Mouse (Mus musculus) testis, postnatal 14 days (tissue): ENCODE data around the gene Nfyc.

Experiments used
- DNase-seq: peaks from one replicate; pipeline ENCODE4 v3.0.0; 2021; ENCODE audit warnings: low spot score

Nfyc gene

GRCm38 (mm10) chr4:120747941-120748866 lies 83.2 kb downstream of the Nfyc start, which contains the start of gene Kcnq4:
Kcnq4 (minus strand) TSS chr4:120748612.
- no peak for DNase-seq

GRCm38 (mm10) chr4:120747243-120747792 lies 84.1 kb downstream of the Nfyc start:
- DNase-seq = no peak

- DNase-seq = no peak
Measured at GRCm38 (mm10) chr4:120746552-120747150, 84.7 kb downstream of the Nfyc start.

GRCm38 (mm10) chr4:120745731-120746551 lies 85.4 kb downstream of the Nfyc start:
- DNase-seq = no peak

- no peak for DNase-seq
Measured at GRCm38 (mm10) chr4:120743636-120744035, 87.7 kb downstream of the Nfyc start.

- peak; percentile 16 for DNase-seq
Measured at GRCm38 (mm10) chr4:120741303-120741702, 90.1 kb downstream of the Nfyc start.

- DNase-seq = no peak
Measured at GRCm38 (mm10) chr4:120734012-120734622, 97.3 kb downstream of the Nfyc start.

GRCm38 (mm10) chr4:120732737-120733136 lies 98.6 kb downstream of the Nfyc start:
- DNase-seq = no peak

- peak; percentile 60 for DNase-seq
Measured at GRCm38 (mm10) chr4:120731030-120731644, 100.2 kb downstream of the Nfyc start.

- no peak for DNase-seq
Measured at GRCm38 (mm10) chr4:120730574-120730973, 100.8 kb downstream of the Nfyc start.

- no peak for DNase-seq
Measured at GRCm38 (mm10) chr4:120730146-120730545, 101.2 kb downstream of the Nfyc start.

GRCm38 (mm10) chr4:120729441-120729840 lies 101.9 kb downstream of the Nfyc start:
- DNase-seq = no peak

- DNase-seq = no peak
Measured at GRCm38 (mm10) chr4:120727842-120728241, 103.5 kb downstream of the Nfyc start.

- peak; percentile 56 for DNase-seq
Measured at GRCm38 (mm10) chr4:120726174-120726573, 105.2 kb downstream of the Nfyc start.

GRCm38 (mm10) chr4:120725516-120726090 lies 105.8 kb downstream of the Nfyc start:
- DNase-seq = no peak

GRCm38 (mm10) chr4:120721574-120721973 lies 109.8 kb downstream of the Nfyc start:
- DNase-seq = no peak

GRCm38 (mm10) chr4:120719152-120719551 lies 112.2 kb downstream of the Nfyc start:
- no peak for DNase-seq

GRCm38 (mm10) chr4:120717591-120717990 lies 113.8 kb downstream of the Nfyc start:
- DNase-seq = no peak

GRCm38 (mm10) chr4:120716765-120717164 lies 114.6 kb downstream of the Nfyc start:
- DNase-seq = no peak

GRCm38 (mm10) chr4:120716141-120716571 lies 115.2 kb downstream of the Nfyc start:
- DNase-seq = no peak
